Mouse (Mus musculus) cortical plate, adult 2 months (tissue): ENCODE data around the gene Aldh3b2. TPM values are rescaled to one million over a fixed set of nuclear protein-coding genes. Genes with fewer than 3 reads are reported as not detected.

Experiments used
- H3K27ac ChIP-seq: fragments of 200-500 bp; 2 replicates; pipeline ENCODE4 v1.5.1; 2012; ENCODE audit warnings: low read length, control low read depth, inconsistent platforms; ENCODE audit not compliant: insufficient read depth
- H3K4me1 ChIP-seq: fragments of 200-500 bp; 2 replicates; pipeline ENCODE4 v1.6.1; 2011; ENCODE audit warnings: low read length; ENCODE audit not compliant: control insufficient read depth, insufficient read depth
- H3K4me3 ChIP-seq: fragments of 200-500 bp; 2 replicates; pipeline ENCODE4 v1.5.1; 2011; ENCODE audit warnings: mild to moderate bottlenecking, low read length, control low read depth; ENCODE audit not compliant: insufficient read depth
- CTCF ChIP-seq: fragments of 200-500 bp; IDR thresholded peaks from 2 replicates; pipeline ENCODE4 v1.5.1; 2011; ENCODE audit warnings: mild to moderate bottlenecking, control low read depth, low read length; ENCODE audit not compliant: insufficient read depth; ENCODE audit errors: extremely low read depth
- POLR2A ChIP-seq: fragments of 200-500 bp; IDR thresholded peaks from 2 replicates; pipeline ENCODE4 v1.6.1; 2011; ENCODE audit warnings: mild to moderate bottlenecking, low read length, control low read depth; ENCODE audit not compliant: insufficient read depth; ENCODE audit errors: extremely low read depth
- polyA plus RNA-seq: library from polyadenylated mRNA; depleted of rRNA; stranded (reverse); fragments of >200 nt; gene quantifications from 2 replicates; pipeline ENCODE4 v1.2.3, GENCODE M21; 2012

The Aldh3b2 gene
- polyA plus RNA-seq, 1 experiment: 2.1 TPM

DNA sequence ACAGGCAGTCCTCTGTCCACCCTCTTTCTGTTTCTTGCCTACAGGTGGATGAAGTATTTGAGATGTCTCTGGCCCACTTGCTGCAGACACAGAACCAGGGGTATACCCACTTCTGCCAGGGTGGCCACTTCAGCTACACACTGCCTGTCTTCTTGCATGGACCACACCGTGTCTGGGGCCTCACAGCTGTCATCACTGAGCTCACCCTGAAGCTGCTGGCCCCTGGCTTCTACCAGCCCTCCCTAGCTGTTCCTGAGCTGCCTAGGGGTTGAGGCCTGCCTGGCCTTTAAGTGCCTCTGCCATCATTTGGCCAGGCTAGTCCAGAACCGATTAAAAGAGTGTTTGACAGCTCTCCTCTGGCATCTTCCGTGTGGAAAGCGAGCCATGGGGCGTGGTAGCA lies 29.6 kb downstream of the Aldh3b2 start:
- H3K27ac ChIP-seq: no peak overlapping the region
- TF ChIP-seq CTCF: no peak
- no peak for TF ChIP-seq POLR2A
- no peak overlapping the region for H3K4me3 ChIP-seq
- H3K4me1 ChIP-seq: no peaks in the 10 kb centered on the region

DNA sequence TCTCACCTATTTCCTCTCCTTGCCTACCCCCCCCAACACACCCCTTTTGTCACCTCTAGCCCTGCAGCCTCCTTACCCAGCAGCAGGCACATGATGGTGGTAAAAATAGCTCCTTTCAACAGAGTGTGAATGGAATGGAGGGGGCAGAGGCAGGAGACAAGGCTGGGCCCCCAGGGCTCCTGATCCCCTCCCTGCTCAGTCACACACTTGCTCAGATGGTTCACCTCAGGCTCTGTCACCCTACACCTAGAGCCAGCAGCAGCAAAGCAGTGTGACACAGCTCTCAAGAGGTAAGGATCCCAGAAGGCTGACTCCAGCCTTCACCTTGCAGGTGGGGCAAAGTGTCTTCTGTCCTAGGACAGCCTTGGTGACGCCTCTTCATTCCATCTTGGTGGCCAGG lies 31.0 kb downstream of the Aldh3b2 start, which contains the start of gene Doc2g:
Gene Doc2g (plus strand): TSS at position 202 of the 400 bp plus-strand sequence.
- H3K27ac ChIP-seq: no peak within 1 kb of the TSS
- TF ChIP-seq POLR2A (no peak), CTCF (no peak)
- H3K4me1 ChIP-seq: no peaks in the 10 kb centered on the region

DNA sequence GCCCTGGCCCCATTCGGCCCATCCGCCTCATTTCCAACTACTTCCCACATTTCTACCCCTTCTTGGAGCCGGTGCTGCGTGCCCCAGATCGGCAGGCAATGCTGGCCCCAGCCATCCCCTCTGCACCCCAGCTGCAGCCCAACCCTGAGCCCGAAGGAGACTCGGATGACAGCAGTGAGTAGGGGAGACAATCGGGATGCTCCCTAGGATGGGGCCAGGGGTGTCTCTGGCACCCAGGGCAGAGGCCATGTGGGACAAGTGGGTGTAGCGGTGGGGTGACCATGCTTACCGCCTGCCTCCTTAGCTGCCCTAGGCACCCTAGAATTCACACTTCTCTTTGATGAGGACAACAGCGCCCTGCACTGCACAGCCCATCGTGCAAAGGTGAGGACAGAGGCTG lies 31.5 kb downstream of the Aldh3b2 start:
- no peaks in the 10 kb centered on the region for H3K4me1 ChIP-seq
- TF ChIP-seq CTCF (no peak), POLR2A (no peak)
- no peak overlapping the region for H3K4me3 ChIP-seq
- no peak overlapping the region for H3K27ac ChIP-seq

More for the DNA sequence above, 31.0 kb downstream of the Aldh3b2 start, which contains the start of gene Doc2g:
- no peak within 1 kb of the TSS for H3K4me3 ChIP-seq

DNA sequence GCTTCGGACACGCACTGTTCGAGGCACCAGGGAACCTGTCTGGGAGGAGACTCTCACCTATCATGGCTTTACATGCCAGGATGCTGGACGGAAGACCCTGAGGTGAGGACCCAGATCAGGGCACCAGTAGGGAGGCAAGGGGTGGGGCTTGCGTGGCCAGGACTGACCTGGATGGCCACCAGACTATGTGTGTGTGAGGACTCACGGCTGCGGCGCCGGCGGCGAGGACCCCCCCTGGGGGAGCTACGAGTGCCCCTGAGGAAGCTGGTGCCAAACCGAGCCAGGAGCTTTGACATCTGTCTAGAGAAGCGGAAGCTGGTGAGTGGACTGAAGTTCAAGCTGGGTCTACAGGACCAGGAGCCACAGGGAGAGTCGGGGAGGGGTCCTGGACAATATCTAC lies 32.2 kb downstream of the Aldh3b2 start:
- H3K27ac ChIP-seq: no peak overlapping the region
- TF ChIP-seq CTCF (no peak), POLR2A (no peak)
- no peaks in the 10 kb centered on the region for H3K4me1 ChIP-seq
- no peak overlapping the region for H3K4me3 ChIP-seq

GRCm38 (mm10) chr19:4005091-4005490 lies 33.0 kb downstream of the Aldh3b2 start:
- Histone ChIP-seq H3K27ac (no peak overlapping the region), H3K4me1 (no peaks in the 10 kb centered on the region), H3K4me3 (no peak overlapping the region)
- TF ChIP-seq POLR2A (no peak), CTCF (no peak)

DNA sequence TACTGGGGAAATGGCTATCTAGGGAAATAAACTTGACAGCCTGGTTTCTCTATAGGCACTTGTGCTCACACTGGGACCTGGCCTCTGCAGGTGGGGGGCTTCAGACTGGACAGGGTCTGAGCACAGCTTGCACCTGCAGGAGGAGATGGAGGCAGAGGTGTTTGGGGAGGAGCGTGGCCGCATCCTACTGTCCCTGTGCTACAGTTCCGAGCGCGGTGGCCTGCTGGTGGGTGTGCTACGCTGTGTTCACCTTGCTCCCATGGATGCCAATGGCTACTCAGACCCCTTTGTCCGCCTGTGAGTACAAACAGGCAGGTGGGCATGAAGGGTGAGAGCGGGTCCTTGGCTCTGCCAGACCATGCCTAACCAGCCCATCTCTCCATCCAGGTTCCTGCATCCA lies 33.8 kb downstream of the Aldh3b2 start:
- TF ChIP-seq POLR2A: no peak
- no peak for TF ChIP-seq CTCF

GRCm38 (mm10) chr19:4011086-4011485 lies 39.0 kb downstream of the Aldh3b2 start:
- Histone ChIP-seq H3K4me1 (peaks cover 4% of the 10 kb centered on the region; the same call in 1 of the 2 replicates), H3K4me3 (no peak overlapping the region), H3K27ac (no peak overlapping the region)
- TF ChIP-seq CTCF: no peak
- TF ChIP-seq POLR2A: no peak

More for the DNA sequence above, 33.8 kb downstream of the Aldh3b2 start:
- no peaks in the 10 kb centered on the region for H3K4me1 ChIP-seq
- no peak overlapping the region for H3K4me3 ChIP-seq
- H3K27ac ChIP-seq: no peak overlapping the region

DNA sequence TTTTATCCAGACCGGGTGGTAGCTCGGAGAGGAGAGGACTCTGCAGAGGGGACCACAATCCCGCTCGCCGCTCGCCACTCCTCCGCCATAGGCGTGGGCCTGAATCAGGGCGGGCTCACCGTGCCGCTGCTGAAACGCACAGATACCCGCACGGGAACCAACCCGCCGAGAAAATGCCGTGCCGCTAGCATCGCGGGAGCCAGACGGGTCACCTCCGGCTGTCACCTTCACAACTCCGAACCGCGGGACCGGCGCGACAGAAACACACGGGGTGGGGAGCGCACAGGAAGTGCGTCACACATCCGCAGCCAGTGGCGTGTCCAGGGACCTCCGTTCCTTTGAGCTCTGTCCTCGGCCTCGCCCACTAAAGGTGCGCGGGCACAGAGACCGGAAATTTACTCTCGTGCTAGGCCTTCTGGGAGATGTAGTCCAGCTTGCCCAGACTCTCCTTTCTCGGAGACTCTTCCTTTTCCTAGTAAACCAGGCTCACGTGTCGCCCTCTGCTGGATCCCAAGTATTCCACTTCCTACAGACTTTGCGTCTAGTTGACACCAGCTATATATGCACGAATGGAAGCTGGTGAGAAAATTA lies 40.4 kb downstream of the Aldh3b2 start, which contains the start of gene Ndufv1:
Gene Ndufv1 (minus strand): TSS at position 375 of the 591 bp plus-strand sequence.
- peak; percentile 92 for TF ChIP-seq CTCF
- TF ChIP-seq POLR2A: peak; percentile 74
- Histone ChIP-seq H3K4me1 (peaks cover 4% of the 10 kb centered on the region; the same call in 1 of the 2 replicates), H3K4me3 (peak within 1 kb of the TSS; percentile 65), H3K27ac (no peak within 1 kb of the TSS)

DNA sequence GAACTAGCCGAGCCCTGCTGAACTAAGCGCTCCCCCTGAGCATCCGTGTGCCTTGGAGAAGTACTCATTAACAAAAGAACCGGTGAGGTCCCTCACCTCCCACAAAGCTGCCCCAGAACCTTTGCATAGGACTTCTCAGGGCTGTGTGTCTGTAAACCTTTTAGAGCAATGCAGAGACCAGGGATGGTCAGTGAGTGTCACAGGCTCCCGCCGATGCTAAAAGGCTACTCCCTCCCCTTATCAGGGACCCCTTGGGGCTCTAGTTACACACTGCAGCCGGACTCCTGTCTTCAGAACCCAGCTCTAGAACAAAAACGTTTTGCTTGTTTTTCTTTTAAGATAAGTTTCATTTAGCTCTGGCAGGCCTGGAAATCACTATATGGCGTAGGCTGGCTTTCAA lies 40.9 kb downstream of the Aldh3b2 start:
- Histone ChIP-seq H3K27ac (no peak overlapping the region), H3K4me3 (no peak overlapping the region; the same call in 1 of the 2 replicates)
- no peak for TF ChIP-seq CTCF
- TF ChIP-seq POLR2A: no peak

DNA sequence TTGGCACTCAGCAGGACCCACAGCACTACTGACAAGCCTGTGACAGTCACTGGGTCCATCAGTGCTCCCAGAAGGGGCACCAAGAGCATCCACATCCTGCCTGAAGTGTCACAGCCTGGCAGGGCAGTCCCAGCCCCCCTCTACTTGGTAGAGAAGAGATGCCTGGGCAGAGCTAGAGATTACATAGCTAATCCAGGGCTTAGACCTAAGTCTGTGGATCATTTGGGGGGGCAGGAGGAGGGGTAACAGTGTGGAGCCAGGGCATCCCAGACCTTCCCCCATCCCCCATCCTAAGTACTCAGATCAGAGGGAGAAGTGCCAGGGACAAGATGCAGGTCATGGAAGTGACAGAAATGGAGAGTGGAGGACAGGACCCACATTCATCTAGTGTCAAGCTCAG lies 42.7 kb downstream of the Aldh3b2 start:
- no peak overlapping the region for H3K4me3 ChIP-seq
- TF ChIP-seq CTCF: no peak
- no peak for TF ChIP-seq POLR2A

More for the DNA sequence above, 40.9 kb downstream of the Aldh3b2 start:
- peaks cover 4% of the 10 kb centered on the region; the same call in 1 of the 2 replicates for H3K4me1 ChIP-seq

GRCm38 (mm10) chr19:4015635-4016034 lies 43.5 kb downstream of the Aldh3b2 start:
- H3K4me3 ChIP-seq: no peak overlapping the region
- TF ChIP-seq POLR2A: no peak
- TF ChIP-seq CTCF: no peak
- H3K4me1 ChIP-seq: peaks cover 4% of the 10 kb centered on the region; the same call in 1 of the 2 replicates
- H3K27ac ChIP-seq: no peak overlapping the region

More for the DNA sequence above, 42.7 kb downstream of the Aldh3b2 start:
- no peak overlapping the region for H3K27ac ChIP-seq
- H3K4me1 ChIP-seq: peaks cover 4% of the 10 kb centered on the region; the same call in 1 of the 2 replicates
